Mouse (Mus musculus) heart, adult 2 months (tissue): ENCODE results near the gene Son.

Experiments
- CTCF ChIP-seq: fragments of 200-600 bp; IDR thresholded peaks from 2 replicates; pipeline ENCODE4 v1.8.1; 2022; ENCODE audit warnings: antibody characterized with exemption, mild to moderate bottlenecking, moderate library complexity
- POLR2A ChIP-seq: fragments of 200-500 bp; IDR thresholded peaks from 2 replicates; pipeline ENCODE4 v1.6.1; 2011; ENCODE audit warnings: mild to moderate bottlenecking, low read depth, low read length, control low read depth; ENCODE audit not compliant: insufficient read depth

DNA sequence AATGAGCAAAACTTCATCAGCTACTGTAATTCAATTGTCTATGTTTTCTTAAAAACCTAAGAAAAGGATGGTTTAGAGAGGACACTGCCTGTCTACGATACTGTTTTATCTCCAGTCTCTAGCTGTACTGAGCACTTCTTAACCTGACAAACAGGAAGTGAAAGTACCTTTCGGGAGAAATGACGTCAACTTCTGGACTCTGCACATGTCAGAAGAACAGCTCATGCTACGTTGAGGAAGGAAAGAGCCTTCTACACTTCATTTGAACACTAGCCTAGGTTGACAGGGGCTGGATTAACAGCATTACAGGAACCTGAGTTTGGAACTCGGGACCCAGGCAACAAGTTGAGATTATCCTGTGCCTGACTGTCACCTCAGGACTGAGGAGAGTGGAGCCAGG is 38.2 kb downstream of the Son start:
- TF ChIP-seq CTCF (no peak), POLR2A (no peak)
